Mouse (Mus musculus) liver, adult 2 months (tissue): Measurements from ENCODE around the gene Prss45. TPM values are rescaled to one million over a fixed set of nuclear protein-coding genes. Genes with fewer than 3 reads are reported as not detected.
A peak's percentile ranks its signal among the peaks of the same experiment; 100 is the strongest.
"Not testable (repeated sequence)": the region's sequence is repeated elsewhere in the genome, so short reads cannot be mapped to it uniquely, and the experiment has no call there.

Experiments used
- DNase-seq: peaks from one replicate; pipeline ENCODE4 v3.0.0-alpha.2; 2011; ENCODE audit warnings: low read depth, low spot score; ENCODE audit errors: extremely low read depth
- H3K27ac ChIP-seq: fragments of 200-500 bp; replicated peaks from 2 replicates; pipeline ENCODE4 v1.5.1; 2012; ENCODE audit warnings: low read depth, mild to moderate bottlenecking, control low read depth, inconsistent platforms, low read length; ENCODE audit not compliant: insufficient read depth
- H3K27me3 ChIP-seq: fragments of 200-500 bp; 2 replicates; pipeline ENCODE4 v1.6.1; 2012; ENCODE audit warnings: mild to moderate bottlenecking, moderate library complexity, low read length, inconsistent platforms; ENCODE audit not compliant: control insufficient read depth, insufficient read depth
- H3K36me3 ChIP-seq: fragments of 200-500 bp; 2 replicates; pipeline ENCODE4 v1.6.1; 2012; ENCODE audit warnings: low read length, inconsistent platforms; ENCODE audit not compliant: control insufficient read depth, insufficient read depth
- H3K4me1 ChIP-seq: fragments of 200-500 bp; 2 replicates; pipeline ENCODE4 v1.6.1; 2011; ENCODE audit warnings: low read length; ENCODE audit not compliant: control insufficient read depth, insufficient read depth
- H3K4me3 ChIP-seq: fragments of 200-500 bp; 2 replicates; pipeline ENCODE4 v1.5.1; 2011; ENCODE audit warnings: low read depth, mild to moderate bottlenecking, control low read depth, low read length, moderate library complexity; ENCODE audit not compliant: insufficient read depth
- H3K79me2 ChIP-seq: fragments of 200-500 bp; 2 replicates; pipeline ENCODE4 v1.6.1; 2012; ENCODE audit warnings: inconsistent platforms, mild to moderate bottlenecking, low read length, moderate library complexity; ENCODE audit not compliant: control insufficient read depth, insufficient read depth
- H3K9ac ChIP-seq: fragments of 200-500 bp; 2 replicates; pipeline ENCODE4 v1.6.1; 2012; ENCODE audit warnings: low read depth, mild to moderate bottlenecking, control low read depth, inconsistent platforms, low read length
- CTCF ChIP-seq: fragments of 200-500 bp; IDR thresholded peaks from 2 replicates; pipeline ENCODE4 v1.5.1; 2011; ENCODE audit warnings: low read depth, low read length, control low read depth
- POLR2A ChIP-seq: fragments of 200-500 bp; IDR thresholded peaks from 2 replicates; pipeline ENCODE4 v1.6.1; 2011; ENCODE audit warnings: low read length, control low read depth; ENCODE audit not compliant: insufficient read depth; ENCODE audit errors: extremely low read depth
- WGBS: fragments of 180-500 bp; shearing (Covaris S2); methylation state at CpG from one replicate; pipeline ENCODE4 v1.1.7; 2018; 5-methylcytosine and 5-hydroxymethylcytosine counted together
- polyA plus RNA-seq: library from polyadenylated mRNA; depleted of rRNA; stranded (reverse); fragments of >200 nt; gene quantifications from 2 replicates; pipeline ENCODE4 v1.2.3, GENCODE M21; 2012
- total RNA-seq: library from RNA; depleted of rRNA; stranded (reverse); fragments of >200 nt; gene quantifications from 2 replicates; pipeline ENCODE4 v1.2.3, GENCODE M21; 2014

The Prss45 gene
- total and polyA plus RNA-seq, 2 experiments: not detected

DNA sequence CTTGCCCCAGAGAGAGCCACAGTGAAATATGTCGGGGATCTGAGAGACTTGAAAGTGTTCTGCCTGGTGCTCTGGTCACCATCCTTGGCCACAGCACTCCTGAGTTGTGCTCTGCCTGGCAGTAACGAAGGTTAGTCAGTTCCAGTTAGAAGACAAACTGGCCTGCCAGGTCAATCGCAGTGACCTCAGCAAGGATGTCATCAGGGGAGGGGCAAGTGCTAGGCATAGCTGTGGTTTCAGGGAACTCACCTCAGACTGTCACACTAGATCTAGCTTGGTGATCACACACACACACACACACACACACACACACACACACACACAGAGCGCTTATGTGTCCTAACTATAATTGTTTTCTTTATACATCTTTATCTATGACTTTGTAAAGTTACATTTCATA lies 31.1 kb upstream of the Prss45 start:
- no peak for TF ChIP-seq POLR2A
- no peak for TF ChIP-seq CTCF
- H3K4me1 ChIP-seq: no peaks in the 10 kb centered on the region

DNA sequence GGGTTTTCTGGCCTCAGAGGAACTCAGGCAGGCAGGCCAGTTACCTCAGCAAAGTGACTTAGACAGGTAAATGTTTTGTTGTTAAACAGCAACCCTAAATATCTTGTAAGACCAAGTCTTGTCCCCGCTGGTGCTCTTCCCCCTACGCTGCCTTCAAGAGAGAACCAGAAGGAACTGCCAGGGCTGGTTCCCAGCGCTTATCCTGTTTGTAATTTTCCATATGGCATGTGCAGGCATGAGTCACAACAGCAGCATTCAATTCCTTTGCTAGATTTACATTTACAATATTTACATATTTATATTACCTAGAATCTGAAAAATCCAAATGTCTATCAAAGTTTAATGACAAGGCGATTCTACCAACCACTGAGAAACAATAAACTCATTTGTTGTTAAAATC lies 24.3 kb upstream of the Prss45 start:
- no peaks in the 10 kb centered on the region for H3K4me1 ChIP-seq
- no peak overlapping the region for H3K4me3 ChIP-seq
- H3K27ac ChIP-seq: no peak overlapping the region
- no peaks in the 10 kb centered on the region for H3K79me2 ChIP-seq
- 93% methylated on average over 4 of the region's 4 CpGs for WGBS
- no peaks in the 10 kb centered on the region for H3K27me3 ChIP-seq
- no peak overlapping the region for H3K9ac ChIP-seq
- no peaks in the 10 kb centered on the region for H3K36me3 ChIP-seq
- DNase-seq: no peak
- TF ChIP-seq POLR2A (no peak), CTCF (no peak)

More for the DNA sequence above, 31.1 kb upstream of the Prss45 start:
- 70% methylated on average over 4 of the region's 4 CpGs for WGBS
- Histone ChIP-seq H3K4me3 (no peak overlapping the region), H3K27ac (no peak overlapping the region), H3K36me3 (no peaks in the 10 kb centered on the region), H3K79me2 (no peaks in the 10 kb centered on the region), H3K9ac (no peak overlapping the region), H3K27me3 (no peaks in the 10 kb centered on the region)
- DNase-seq: no peak

DNA sequence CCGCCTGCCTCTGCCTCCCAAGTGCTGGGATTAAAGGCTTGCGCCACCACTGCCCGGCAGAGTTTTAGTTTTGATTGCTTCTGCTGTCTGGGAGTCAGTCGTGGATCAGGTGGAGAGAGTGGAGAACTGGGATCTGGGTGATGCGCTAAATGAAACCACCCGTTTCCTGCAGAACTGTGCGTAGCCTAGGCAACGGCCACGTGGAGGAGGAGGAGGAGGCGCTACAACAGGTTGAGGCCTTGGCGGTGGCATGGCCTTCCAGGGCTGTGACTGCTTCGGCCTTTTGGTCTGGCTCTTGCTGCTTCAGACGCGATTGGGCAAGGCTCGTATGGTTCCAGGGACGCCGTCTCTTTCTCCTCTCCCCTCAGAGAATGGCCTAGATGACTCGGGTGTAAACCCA lies 20.6 kb upstream of the Prss45 start, which contains the start of gene Prss44:
Prss44 (plus strand) TSS at position 206 of the 400 bp plus-strand sequence.
- no peak within 1 kb of the TSS for H3K27ac ChIP-seq
- no peak for TF ChIP-seq CTCF
- TF ChIP-seq POLR2A: no peak
- no peak within 1 kb of the TSS for H3K4me3 ChIP-seq
- H3K9ac ChIP-seq: no peak within 1 kb of the TSS
- H3K79me2 ChIP-seq: no peaks in the 10 kb centered on the region
- no peaks in the 10 kb centered on the region for H3K27me3 ChIP-seq
- 68% methylated on average over 18 of the region's 18 CpGs for WGBS
- no peak for DNase-seq
- no peaks in the 10 kb centered on the region for H3K36me3 ChIP-seq
- H3K4me1 ChIP-seq: no peaks in the 10 kb centered on the region

DNA sequence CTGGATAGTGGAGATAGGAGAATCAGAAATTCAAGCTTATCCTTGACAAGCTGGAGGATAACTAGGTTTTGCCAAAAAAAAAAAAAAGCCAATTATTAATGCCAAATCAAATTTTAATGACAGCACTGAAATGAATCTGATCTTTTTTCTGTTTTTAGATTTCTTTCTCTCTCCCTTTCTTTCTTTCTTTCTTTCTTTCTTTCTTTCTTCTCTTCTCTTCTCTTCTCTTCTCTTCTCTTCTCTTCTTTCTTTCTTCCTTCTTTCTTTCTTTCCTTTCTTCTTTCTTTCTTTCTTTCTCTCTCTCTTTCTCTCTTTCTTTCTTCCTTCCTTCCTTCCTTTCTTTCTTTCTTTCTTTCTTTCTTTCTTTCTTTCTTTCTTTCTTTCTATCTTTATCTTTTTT lies 13.8 kb upstream of the Prss45 start:
- not testable (repeated sequence) for H3K27me3 ChIP-seq, DNase-seq, H3K4me1 ChIP-seq, H3K4me3 ChIP-seq, H3K27ac ChIP-seq, H3K9ac ChIP-seq, H3K36me3 ChIP-seq, H3K79me2 ChIP-seq

DNA sequence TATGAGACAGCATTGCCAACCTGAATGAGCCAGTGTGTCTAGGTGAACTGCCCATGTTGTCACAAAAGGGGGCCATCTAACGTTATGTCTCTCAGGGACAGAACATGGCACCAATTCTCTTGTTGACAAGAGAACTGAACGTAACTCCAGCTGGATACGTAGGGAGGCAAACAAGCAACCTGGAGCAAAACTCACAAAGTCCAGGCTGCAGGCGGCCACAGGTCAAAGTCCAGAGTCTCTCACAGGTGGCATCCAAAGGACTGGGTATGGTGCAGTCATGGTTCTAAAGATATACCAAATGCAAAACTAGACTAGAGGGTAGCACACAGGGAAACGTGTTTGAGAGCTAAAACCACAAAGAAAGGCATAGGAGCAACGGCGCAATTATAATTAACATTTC lies 13.0 kb upstream of the Prss45 start:
- 45% methylated on average over 7 of the region's 7 CpGs for WGBS
- H3K36me3 ChIP-seq: no peaks in the 10 kb centered on the region
- H3K79me2 ChIP-seq: no peaks in the 10 kb centered on the region
- DNase-seq: peak; percentile 85
- peaks cover 3% of the 10 kb centered on the region for H3K4me1 ChIP-seq
- H3K27me3 ChIP-seq: no peaks in the 10 kb centered on the region
- H3K9ac ChIP-seq: no peak overlapping the region
- no peak for TF ChIP-seq POLR2A
- no peak for TF ChIP-seq CTCF
- H3K4me3 ChIP-seq: no peak overlapping the region
- H3K27ac ChIP-seq: peak overlapping the region; percentile 71

DNA sequence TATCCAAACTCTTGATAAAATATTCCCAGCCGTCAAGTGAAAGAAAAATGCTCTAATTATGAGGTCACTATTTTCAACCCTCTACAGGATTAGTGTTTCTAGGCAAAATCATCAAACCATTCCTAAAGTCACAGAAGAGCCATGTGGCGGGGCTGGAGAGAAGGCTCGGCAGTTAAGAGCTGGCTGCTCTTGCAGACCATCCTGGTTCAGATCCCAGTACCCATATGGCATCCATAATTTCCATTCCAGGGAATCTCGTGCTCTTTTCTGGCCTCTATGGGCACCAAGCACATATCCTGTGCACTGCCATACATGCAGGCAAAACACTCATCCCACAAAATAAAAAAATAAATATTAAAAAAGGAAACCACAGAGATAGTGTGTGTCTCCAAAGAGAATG lies 9.0 kb upstream of the Prss45 start:
- Histone ChIP-seq H3K4me1 (peaks cover 3% of the 10 kb centered on the region), H3K36me3 (no peaks in the 10 kb centered on the region), H3K79me2 (no peaks in the 10 kb centered on the region), H3K27me3 (no peaks in the 10 kb centered on the region), H3K27ac (no peak overlapping the region), H3K9ac (no peak overlapping the region), H3K4me3 (no peak overlapping the region)
- no peak for DNase-seq
- 80% methylated on average over 4 of the region's 4 CpGs for WGBS
- TF ChIP-seq CTCF: no peak
- no peak for TF ChIP-seq POLR2A

DNA sequence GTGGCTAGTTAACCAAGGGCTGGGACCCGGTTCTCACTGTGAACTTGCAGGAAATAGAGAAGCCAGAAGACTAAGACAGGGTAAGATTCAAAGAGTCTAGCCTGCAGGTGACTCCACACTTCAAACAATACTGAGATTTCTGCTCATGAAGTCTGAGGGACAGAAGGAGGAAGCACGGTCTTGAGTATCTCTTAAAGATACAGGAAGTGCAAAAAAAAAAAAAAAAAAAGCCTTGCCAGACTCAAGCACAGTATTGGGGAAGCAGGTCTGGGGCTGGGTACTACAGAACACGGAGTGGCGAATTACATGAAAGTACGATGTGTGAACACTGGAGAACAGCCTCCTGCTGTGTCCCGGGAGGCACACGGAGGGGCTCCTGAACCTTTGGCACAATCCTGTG lies 8.6 kb upstream of the Prss45 start:
- TF ChIP-seq CTCF (no peak), POLR2A (no peak)
- no peaks in the 10 kb centered on the region for H3K27me3 ChIP-seq
- H3K9ac ChIP-seq: no peak overlapping the region
- peaks cover 3% of the 10 kb centered on the region for H3K4me1 ChIP-seq
- no peak for DNase-seq
- no peak overlapping the region for H3K4me3 ChIP-seq
- 72% methylated on average over 7 of the region's 7 CpGs for WGBS
- H3K79me2 ChIP-seq: no peaks in the 10 kb centered on the region
- H3K36me3 ChIP-seq: no peaks in the 10 kb centered on the region
- H3K27ac ChIP-seq: no peak overlapping the region
